Mouse (Mus musculus): ENCODE measurements around the gene Traf3ip1.
"Not testable (repeated sequence)": the region's sequence is repeated elsewhere in the genome, so short reads cannot be mapped to it uniquely, and the experiment has no call there.

The Traf3ip1 gene

GRCm38 (mm10) chr1:91465244-91465643, 29.2 kb upstream of the Traf3ip1 start:
- no peak for DNase-seq (ENCODE audit: low spot score)

- DNase-seq (ENCODE audit: low spot score), result no peak
Observed at GRCm38 (mm10) chr1:91466186-91466585, 28.3 kb upstream of the Traf3ip1 start.

- DNase-seq (ENCODE audit: low spot score), result no peak
Observed at GRCm38 (mm10) chr1:91469888-91470419, 24.5 kb upstream of the Traf3ip1 start.

- DNase-seq (ENCODE audit: low spot score), result not testable (repeated sequence)
Observed at GRCm38 (mm10) chr1:91478145-91478544, 16.3 kb upstream of the Traf3ip1 start.

- no peak for DNase-seq (ENCODE audit: low spot score)
Observed at GRCm38 (mm10) chr1:91478958-91479357, 15.5 kb upstream of the Traf3ip1 start.

GRCm38 (mm10) chr1:91482616-91483211, 11.7 kb upstream of the Traf3ip1 start:
- DNase-seq (ENCODE audit: low spot score), result no peak

GRCm38 (mm10) chr1:91483304-91484010, 11.0 kb upstream of the Traf3ip1 start:
- DNase-seq (ENCODE audit: low spot score), result peak; percentile 56

- DNase-seq (ENCODE audit: low spot score), result no peak
Observed at GRCm38 (mm10) chr1:91484011-91484346, 10.5 kb upstream of the Traf3ip1 start.

- DNase-seq (ENCODE audit: low spot score), result no peak
Observed at GRCm38 (mm10) chr1:91485422-91485821, 9.0 kb upstream of the Traf3ip1 start.

- no peak for DNase-seq (ENCODE audit: low spot score)
Observed at GRCm38 (mm10) chr1:91486165-91486564, 8.3 kb upstream of the Traf3ip1 start.

- DNase-seq (ENCODE audit: low spot score), result no peak
Observed at GRCm38 (mm10) chr1:91490322-91490721, 4.1 kb upstream of the Traf3ip1 start.

- DNase-seq (ENCODE audit: low spot score), result no peak
Observed at GRCm38 (mm10) chr1:91492740-91493139, 1.7 kb upstream of the Traf3ip1 start.

GRCm38 (mm10) chr1:91493938-91494337, 509 bp upstream of the Traf3ip1 start:
- no peak for DNase-seq (ENCODE audit: low spot score)

- DNase-seq (ENCODE audit: low spot score), result no peak
Observed at GRCm38 (mm10) chr1:91495321-91495720, 874 bp downstream of the Traf3ip1 start.

GRCm38 (mm10) chr1:91498579-91498978, 4.1 kb downstream of the Traf3ip1 start:
- no peak for DNase-seq (ENCODE audit: low spot score)

GRCm38 (mm10) chr1:91504615-91505014, 10.2 kb downstream of the Traf3ip1 start:
- DNase-seq (ENCODE audit: low spot score), result no peak

GRCm38 (mm10) chr1:91514916-91515315, 20.5 kb downstream of the Traf3ip1 start:
- DNase-seq (ENCODE audit: low spot score), result no peak

GRCm38 (mm10) chr1:91515642-91516041, 21.2 kb downstream of the Traf3ip1 start:
- DNase-seq (ENCODE audit: low spot score), result no peak

GRCm38 (mm10) chr1:91523759-91524158, 29.3 kb downstream of the Traf3ip1 start:
- no peak for DNase-seq (ENCODE audit: low spot score)

GRCm38 (mm10) chr1:91525838-91526237, 31.4 kb downstream of the Traf3ip1 start:
- DNase-seq (ENCODE audit: low spot score), result no peak

- no peak for DNase-seq (ENCODE audit: low spot score)
Observed at GRCm38 (mm10) chr1:91530166-91530565, 35.7 kb downstream of the Traf3ip1 start.

- no peak for DNase-seq (ENCODE audit: low spot score)
Observed at GRCm38 (mm10) chr1:91532243-91532642, 37.8 kb downstream of the Traf3ip1 start.

- no peak for DNase-seq (ENCODE audit: low spot score)
Observed at GRCm38 (mm10) chr1:91532892-91533291, 38.4 kb downstream of the Traf3ip1 start.

- DNase-seq (ENCODE audit: low spot score), result peak; percentile 65
Observed at GRCm38 (mm10) chr1:91533483-91533882, 39.0 kb downstream of the Traf3ip1 start.

Measured in spleen, adult 12 weeks (tissue).